Mouse (Mus musculus) urinary bladder, postnatal 36 days (tissue): ENCODE data around the gene Psg16.
A peak's percentile ranks its signal among the peaks of the same experiment; 100 is the strongest.
"Not testable (repeated sequence)": the region's sequence is repeated elsewhere in the genome, so short reads cannot be mapped to it uniquely, and the experiment has no call there.

ENCODE experiments used
- DNase-seq, 2 experiments: peaks; one replicate each; pipeline ENCODE4 v3.0.0; 2022; ENCODE audit warnings: low spot score in 2 of 2, mixed read lengths in 1 of 2

The Psg16 gene

GRCm38 (mm10) chr7:17056081-17056581, 17.7 kb upstream of the Psg16 start:
- DNase-seq = peak; percentile 87 to 91

DNA sequence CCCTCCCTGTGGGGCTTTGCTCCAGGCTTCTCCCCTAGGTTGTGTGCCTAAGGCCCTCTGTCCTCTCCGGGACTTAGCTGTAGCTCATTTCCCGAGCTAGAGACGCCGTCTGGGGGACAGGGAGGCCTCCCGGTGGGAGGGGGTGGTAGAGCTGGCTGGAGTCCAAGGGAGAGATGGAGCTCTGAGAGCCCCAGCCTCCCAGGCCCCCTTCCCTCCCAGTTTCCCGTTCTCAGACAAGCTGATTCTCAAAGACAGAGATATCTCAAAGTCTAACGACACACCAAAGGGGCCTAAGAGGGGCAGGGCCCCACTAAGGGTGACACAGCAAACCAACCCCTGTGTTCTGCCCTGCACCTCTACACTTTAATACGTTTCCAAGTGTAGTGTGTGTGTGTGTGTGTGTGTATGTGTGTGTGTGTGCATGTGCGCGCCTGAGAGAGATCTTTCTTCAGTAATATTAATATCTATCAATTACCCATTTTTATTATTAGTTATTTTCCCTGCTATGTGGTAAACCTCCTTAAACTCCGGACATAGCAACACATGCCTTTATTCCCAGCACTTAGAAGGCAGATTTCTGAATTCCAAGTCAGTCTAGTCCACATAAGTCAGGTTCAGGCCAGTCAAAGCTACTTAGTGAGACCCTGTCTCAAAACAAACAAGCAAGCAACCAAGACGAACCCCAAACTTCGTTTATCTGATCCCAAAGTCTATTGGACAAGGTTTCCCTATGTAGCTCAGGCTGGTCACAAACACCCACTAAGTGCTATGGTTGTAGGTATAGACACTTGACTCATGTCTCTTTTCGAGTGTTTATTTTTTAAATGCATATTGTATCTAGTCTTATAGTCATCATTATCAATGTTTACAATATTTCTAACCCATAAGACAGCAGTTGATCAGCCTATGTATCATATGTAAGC, 17.0 kb upstream of the Psg16 start:
- no peak for DNase-seq

- peak; percentile 52 to 87 for DNase-seq
Observed at GRCm38 (mm10) chr7:17058071-17058689, 15.7 kb upstream of the Psg16 start.

- DNase-seq = peak in 1 of 2 experiments; percentile 41
Observed at GRCm38 (mm10) chr7:17058816-17059462, 14.9 kb upstream of the Psg16 start.

- DNase-seq = no peak
Observed at GRCm38 (mm10) chr7:17059463-17059844, 14.4 kb upstream of the Psg16 start.

- peak; percentile 90 to 96 for DNase-seq
Observed at GRCm38 (mm10) chr7:17060031-17060781, 13.6 kb upstream of the Psg16 start.

- DNase-seq = peak in 1 of 2 experiments; percentile 63
Observed at GRCm38 (mm10) chr7:17060782-17061605, 12.8 kb upstream of the Psg16 start.

GRCm38 (mm10) chr7:17062389-17062788, 11.5 kb upstream of the Psg16 start, which contains the start of gene Hif3a:
Hif3a (minus strand) TSS chr7:17062427.
- peak in 1 of 2 experiments; percentile 56 for DNase-seq

DNA sequence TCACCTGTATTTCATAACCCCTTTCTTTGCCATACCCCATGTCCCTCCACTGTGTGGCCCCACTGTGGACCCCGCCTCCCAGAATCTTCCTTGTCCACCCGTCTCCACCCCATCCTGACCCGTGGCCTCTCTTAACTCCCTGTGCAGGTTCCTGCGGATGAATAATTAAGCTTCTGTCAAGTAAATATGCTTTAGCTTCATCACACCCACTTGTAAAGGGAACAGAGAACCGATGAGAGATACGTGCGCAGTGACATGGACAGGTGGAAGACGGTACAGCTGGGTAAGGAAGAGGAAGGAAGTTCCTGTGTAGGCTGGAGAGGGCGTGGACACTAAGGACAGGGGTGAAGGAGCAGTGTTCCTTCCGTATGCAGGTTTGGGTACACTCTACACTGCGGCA, 11.0 kb upstream of the Psg16 start:
- DNase-seq = no peak

DNA sequence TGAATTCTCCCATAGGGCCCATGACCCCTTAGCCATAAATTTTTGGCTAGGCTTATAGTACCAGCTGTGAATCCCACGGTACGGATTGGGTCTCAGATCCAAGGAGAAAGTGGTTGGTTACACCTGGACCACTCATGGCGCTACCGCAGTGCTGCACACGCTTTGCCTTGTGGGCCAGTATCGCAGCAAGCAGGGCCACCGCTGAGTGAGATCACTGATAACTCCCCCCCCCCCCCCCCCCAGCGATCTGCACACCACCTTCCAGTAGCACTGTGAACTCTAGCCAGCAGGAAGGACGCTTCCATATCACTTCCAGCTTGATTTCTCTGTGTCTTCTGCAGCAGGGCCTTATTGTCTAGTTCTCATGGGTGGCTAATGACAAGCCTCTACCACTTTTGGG, 8.2 kb upstream of the Psg16 start:
- no peak for DNase-seq

DNA sequence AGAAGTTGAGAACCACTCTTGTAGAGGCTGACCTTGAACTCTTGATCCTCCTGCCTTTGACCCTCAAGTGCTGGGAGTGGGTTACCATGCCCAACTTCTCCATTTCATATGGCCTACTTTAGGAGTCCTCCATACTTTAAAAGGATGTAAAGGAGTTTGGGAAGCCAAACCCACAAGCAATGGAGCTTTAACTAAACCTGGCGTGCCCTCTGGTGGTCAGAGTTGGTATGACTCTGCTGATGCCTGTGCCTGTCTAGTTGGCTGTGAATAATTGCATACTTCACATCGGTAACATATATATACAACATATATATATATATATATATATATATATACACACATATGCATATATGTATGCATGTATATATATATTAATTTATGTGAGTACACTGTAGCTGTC, 7.4 kb upstream of the Psg16 start:
- peak; percentile 78 to 82 for DNase-seq

DNA sequence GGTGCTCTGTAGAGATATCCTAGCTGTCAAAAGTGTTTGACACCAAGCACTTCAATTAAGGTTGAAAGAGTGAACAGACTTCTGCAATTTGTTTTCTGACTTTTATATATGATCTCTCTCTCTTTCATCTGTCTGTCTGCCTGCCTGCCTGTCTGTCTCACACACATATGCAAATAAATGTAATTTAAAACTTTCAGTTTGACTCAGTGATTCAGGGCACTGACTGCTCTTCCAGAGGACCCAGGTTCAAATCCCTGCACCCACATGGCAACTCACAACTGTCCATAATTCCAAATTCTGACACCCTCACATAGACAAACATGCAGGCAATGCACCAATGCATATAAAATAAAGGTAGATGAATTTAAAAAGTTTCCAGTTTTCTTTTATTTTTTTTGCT, 6.8 kb upstream of the Psg16 start:
- DNase-seq = no peak

DNA sequence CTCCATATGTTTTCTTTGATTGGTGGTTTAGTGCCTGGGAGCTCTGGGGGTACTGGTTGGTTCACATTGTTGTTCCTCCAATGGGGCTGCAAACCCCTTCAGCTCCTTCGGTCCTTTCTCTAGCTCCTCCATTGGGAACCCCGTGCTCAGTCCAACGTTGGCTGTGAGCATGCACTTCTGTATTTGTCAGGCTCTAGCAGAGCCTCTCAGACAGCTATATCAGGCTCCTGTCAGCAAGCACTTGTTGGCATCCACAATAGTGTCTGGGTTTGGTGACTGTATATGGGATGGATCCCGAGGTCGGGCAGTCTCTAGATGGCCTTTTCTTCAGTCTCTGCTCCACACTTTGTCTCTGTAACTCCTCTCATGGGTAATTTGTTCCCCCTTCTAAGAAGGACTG, 6.2 kb upstream of the Psg16 start:
- DNase-seq = not testable (repeated sequence)

- DNase-seq = no peak
Observed at GRCm38 (mm10) chr7:17073513-17073903, 332 bp upstream of the Psg16 start.

DNA sequence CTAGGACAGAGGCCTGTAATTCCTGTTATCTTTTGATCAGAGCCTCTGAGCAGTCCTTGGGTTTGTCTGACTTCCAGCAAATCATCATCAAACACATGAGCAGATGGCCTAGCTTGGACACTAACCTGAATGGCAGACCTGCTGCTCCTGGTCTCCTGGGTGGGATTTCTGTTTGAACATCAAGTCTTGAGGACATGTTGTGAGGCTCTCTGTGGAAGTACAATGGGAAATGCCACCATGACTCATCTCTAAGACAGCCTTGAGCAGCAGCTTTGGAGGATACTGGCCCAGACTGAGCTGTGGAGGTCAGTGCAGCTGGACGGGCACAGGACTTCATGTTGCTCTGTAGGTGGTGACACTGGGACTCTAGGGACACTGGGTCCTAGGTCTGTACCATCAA, 2.7 kb downstream of the Psg16 start:
- no peak for DNase-seq

GRCm38 (mm10) chr7:17078076-17078654, 4.3 kb downstream of the Psg16 start:
- DNase-seq = no peak

GRCm38 (mm10) chr7:17082766-17083165, 8.9 kb downstream of the Psg16 start:
- DNase-seq = no peak

DNA sequence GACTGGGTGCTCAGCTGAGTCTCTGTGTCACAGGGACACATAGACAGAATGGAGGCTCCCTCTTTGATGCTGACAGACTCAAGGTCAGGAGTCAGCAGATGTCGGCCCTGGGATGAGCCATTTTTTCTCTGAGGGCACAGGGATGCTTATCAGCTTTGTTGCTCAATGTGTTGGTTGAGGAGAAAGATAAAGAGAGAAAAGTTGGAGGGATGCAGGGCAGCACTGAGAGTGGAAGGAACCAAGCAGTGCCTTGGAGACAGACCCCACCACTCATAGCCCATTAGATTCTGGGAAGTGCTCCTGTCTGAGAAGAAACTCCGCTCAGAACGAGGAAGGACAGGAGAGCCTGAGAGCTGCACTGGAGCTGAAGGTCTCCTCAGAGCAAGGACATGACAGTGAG, 13.9 kb downstream of the Psg16 start:
- DNase-seq = no peak

DNA sequence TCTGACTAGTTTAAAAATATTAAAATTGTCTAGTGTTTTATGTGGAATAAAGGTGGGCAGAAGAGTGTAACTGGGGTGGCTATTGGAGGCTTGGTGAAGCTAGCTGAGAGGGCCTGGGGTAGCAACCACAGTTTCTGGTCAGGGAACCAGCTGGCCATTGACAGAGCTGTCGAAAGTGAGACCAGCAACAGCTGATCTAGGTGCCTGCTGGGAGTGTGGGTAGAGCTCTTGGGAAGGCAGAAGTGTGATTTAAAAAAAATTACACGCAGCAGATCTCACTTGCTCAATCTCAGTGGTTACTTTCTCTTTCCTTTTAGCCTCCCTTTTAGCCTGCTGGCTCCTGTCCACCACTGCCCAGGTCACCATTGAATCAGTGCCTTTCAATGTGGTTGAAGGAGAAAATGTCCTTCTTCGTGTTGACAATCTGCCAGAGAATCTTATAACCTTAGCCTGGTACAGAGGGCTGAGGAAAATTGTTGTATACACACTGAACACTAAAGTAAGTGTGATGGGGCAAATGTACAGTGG, 16.3 kb downstream of the Psg16 start:
- DNase-seq = no peak

DNA sequence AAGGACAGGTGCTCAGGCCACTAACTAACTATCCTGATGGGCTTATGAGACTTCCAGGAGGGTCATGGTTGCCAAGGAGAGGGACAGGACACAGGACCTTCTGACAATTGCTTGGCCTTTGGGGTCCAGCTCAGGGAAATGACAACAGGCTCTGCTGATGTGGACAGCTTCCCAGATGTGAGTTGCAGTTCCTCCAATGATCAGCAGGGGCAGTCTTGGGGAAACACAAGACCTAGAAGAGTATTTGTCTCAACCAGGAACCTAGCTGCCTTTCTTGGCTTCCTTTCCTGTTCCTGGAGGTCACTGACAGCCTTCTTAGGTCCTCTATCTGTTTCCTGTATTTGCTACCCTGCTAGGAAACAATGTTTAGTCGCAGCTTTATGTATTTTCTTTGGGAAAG, 17.4 kb downstream of the Psg16 start:
- DNase-seq = no peak
